15 mouse cellular contexts compared by ENCODE assay signal in the genomic region with DNA sequence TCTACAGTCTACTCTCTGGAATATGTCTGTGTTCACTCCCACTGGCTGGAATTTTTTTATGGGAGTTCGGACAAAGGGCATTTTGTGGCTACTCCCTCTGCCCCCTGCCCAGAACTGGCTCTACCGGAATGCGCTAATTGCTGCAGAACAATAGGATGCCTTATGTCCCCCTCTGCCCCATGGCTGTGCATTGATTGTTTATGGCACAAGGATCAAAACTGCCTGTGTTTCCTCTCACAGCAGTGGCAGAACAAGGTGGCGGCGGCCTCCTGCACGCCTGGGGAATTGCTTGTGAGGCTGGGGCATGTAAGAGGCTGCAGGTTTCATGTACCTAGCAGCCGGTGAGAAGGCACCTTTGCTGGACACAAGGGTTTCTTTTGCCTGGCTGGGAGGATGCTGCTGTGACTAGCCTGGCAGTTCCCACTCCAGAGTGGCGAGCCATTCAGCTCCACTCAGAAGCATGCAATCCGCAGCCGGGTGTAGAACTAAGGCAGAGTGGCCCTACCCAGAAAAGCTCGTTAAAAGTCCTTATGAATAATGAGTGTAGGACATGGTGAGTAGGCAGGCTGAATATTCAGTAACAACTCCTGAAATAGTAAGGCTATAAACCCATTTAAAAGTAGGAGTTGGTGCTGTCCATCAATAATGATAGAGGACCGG. TPM values are rescaled to one million over a fixed set of nuclear protein-coding genes. Genes with fewer than 3 reads are reported as not detected.
DNase-seq lines count a peak whose midpoint lies in the region; ATAC-seq and TF ChIP-seq lines count a peak whose summit lies in the region.
"Had no signal": no experiment of that assay in that cellular context is flagged by ENCODE, and none has a peak within 500 bp of the region (broad histone marks: within the 10 kb centered on the region; RNA-seq: fewer than 3 reads in every experiment).

No protein-coding gene starts in this region.

- ATAC-seq in forebrain, postnatal 0 days: no peak
- no peak for ATAC-seq in kidney, postnatal 0 days (replicated peaks; ENCODE audit: low FRiP score, low read depth)
- ATAC-seq in embryonic facial prominence, embryonic 14.5 days (ENCODE audit: low read depth): peak; percentile 47; the same call in 1 of the 2 replicates
- ATAC-seq: activated CD4-positive, CD25-positive, alpha-beta regulatory T cell, adult 4 months had no signal

- DNase-seq in forebrain, embryonic 10.5 days (ENCODE audit: extremely low spot score, low spot score): peak; percentile 23
- DNase-seq in forebrain, postnatal 0 days: no peak
- peak; percentile 14 for DNase-seq in kidney, postnatal 0 days (ENCODE audit: low spot score)
- no peak for DNase-seq in kidney, adult 18-20 months
- DNase-seq in embryonic facial prominence, embryonic 14.5 days (ENCODE audit: low spot score): peak; percentile 69
- DNase-seq in mesoderm, embryonic 11.5 days (ENCODE audit: low read depth, low spot score): peak; percentile 66
- no peak for DNase-seq in right cerebral cortex, adult 2 months (ENCODE audit: low spot score in 2 of 2)
- DNase-seq in testis, postnatal 10 days (ENCODE audit: low spot score): no peak
- DNase-seq: cerebellum, postnatal 14 days; kidney, postnatal 36 days had no signal

- no peak for TF ChIP-seq CTCF in forebrain, postnatal 0 days (IDR thresholded peaks at IDR 0.05; ENCODE audit: low read depth)
- TF ChIP-seq CTCF in kidney, postnatal 0 days (IDR thresholded peaks at IDR 0.05; ENCODE audit: low read depth): no peak

- H3K4me1 ChIP-seq in forebrain, embryonic 10.5 days: peaks cover 14% of the 10 kb centered on the region
- no peaks in the 10 kb centered on the region for H3K4me1 ChIP-seq in forebrain, postnatal 0 days (ENCODE audit: insufficient read depth)
- H3K4me1 ChIP-seq in kidney, postnatal 0 days (replicated peaks; ENCODE audit: insufficient read depth, low read length): no peaks in the 10 kb centered on the region; the same call in 1 of the 2 replicates
- peaks cover 2% of the 10 kb centered on the region; the same call in 1 of the 2 replicates for H3K4me1 ChIP-seq in embryonic facial prominence, embryonic 14.5 days (ENCODE audit: control insufficient read depth, insufficient read depth, low read length)
- H3K4me1 ChIP-seq: liver, embryonic 15.5 days had no signal

- H3K27ac ChIP-seq in forebrain, embryonic 10.5 days: peak overlapping the region; percentile 77
- no peak overlapping the region for H3K27ac ChIP-seq in forebrain, postnatal 0 days (ENCODE audit: low read depth, low read length)
- H3K27ac ChIP-seq in kidney, postnatal 0 days: no peak overlapping the region
- no peak overlapping the region for H3K27ac ChIP-seq in embryonic facial prominence, embryonic 14.5 days (replicated peaks; ENCODE audit: low read depth, low read length)
- H3K27ac ChIP-seq: liver, embryonic 15.5 days had no signal

- H3K4me3 ChIP-seq in forebrain, embryonic 10.5 days: no peak overlapping the region
- no peak overlapping the region for H3K4me3 ChIP-seq in forebrain, postnatal 0 days (ENCODE audit: low read depth, low read length)
- no peak overlapping the region for H3K4me3 ChIP-seq in kidney, postnatal 0 days (replicated peaks; ENCODE audit: low read depth, low read length)
- no peak overlapping the region for H3K4me3 ChIP-seq in embryonic facial prominence, embryonic 14.5 days (ENCODE audit: low read depth, low read length)
- H3K4me3 ChIP-seq: liver, embryonic 15.5 days had no signal

- 42% methylated on average over 12 of the region's 12 CpGs for WGBS in forebrain, embryonic 10.5 days
- WGBS in forebrain, postnatal 0 days: 27% methylated on average over 12 of the region's 12 CpGs
- WGBS in kidney, postnatal 0 days: 35% methylated on average over 12 of the region's 12 CpGs
- 46% methylated on average over 12 of the region's 12 CpGs for WGBS in embryonic facial prominence, embryonic 14.5 days

- no peak overlapping the region for H3K4me2 ChIP-seq in forebrain, postnatal 0 days (ENCODE audit: low read depth)
- no peak overlapping the region for H3K4me2 ChIP-seq in kidney, postnatal 0 days (ENCODE audit: low read length)
- H3K4me2 ChIP-seq in embryonic facial prominence, embryonic 14.5 days (ENCODE audit: low read depth, low read length): no peak overlapping the region
- H3K4me2 ChIP-seq: liver, embryonic 15.5 days had no signal

- H3K27me3 ChIP-seq in forebrain, embryonic 10.5 days (ENCODE audit: poor library complexity, severe bottlenecking): no peaks in the 10 kb centered on the region
- peaks cover 3% of the 10 kb centered on the region; the same call in 1 of the 2 replicates for H3K27me3 ChIP-seq in forebrain, postnatal 0 days (ENCODE audit: insufficient read depth, low read length)
- H3K27me3 ChIP-seq in kidney, postnatal 0 days (ENCODE audit: insufficient read depth, low read length): no peaks in the 10 kb centered on the region
- H3K27me3 ChIP-seq in embryonic facial prominence, embryonic 14.5 days (replicated peaks; ENCODE audit: control insufficient read depth, insufficient read depth, low read length): no peaks in the 10 kb centered on the region
- H3K27me3 ChIP-seq: liver, embryonic 15.5 days had no signal

- H3K36me3 ChIP-seq in forebrain, embryonic 10.5 days (replicated peaks): no peaks in the 10 kb centered on the region
- no peaks in the 10 kb centered on the region for H3K36me3 ChIP-seq in forebrain, postnatal 0 days (ENCODE audit: insufficient read depth)
- H3K36me3 ChIP-seq in kidney, postnatal 0 days (ENCODE audit: insufficient read depth, low read length): no peaks in the 10 kb centered on the region
- no peaks in the 10 kb centered on the region for H3K36me3 ChIP-seq in embryonic facial prominence, embryonic 14.5 days (ENCODE audit: control insufficient read depth, insufficient read depth, low read length)
- H3K36me3 ChIP-seq: liver, embryonic 15.5 days had no signal

- no peaks in the 10 kb centered on the region for H3K9me3 ChIP-seq in forebrain, embryonic 10.5 days
- no peaks in the 10 kb centered on the region for H3K9me3 ChIP-seq in forebrain, postnatal 0 days (ENCODE audit: low read length)
- no peaks in the 10 kb centered on the region for H3K9me3 ChIP-seq in kidney, postnatal 0 days (replicated peaks; ENCODE audit: low read length)
- H3K9me3 ChIP-seq in embryonic facial prominence, embryonic 14.5 days (ENCODE audit: control insufficient read depth, low read length): no peaks in the 10 kb centered on the region
- H3K9me3 ChIP-seq: liver, embryonic 15.5 days had no signal

- H3K9ac ChIP-seq in forebrain, postnatal 0 days: no peak overlapping the region
- H3K9ac ChIP-seq in kidney, postnatal 0 days (ENCODE audit: low read depth, low read length): no peak overlapping the region
- no peak overlapping the region for H3K9ac ChIP-seq in embryonic facial prominence, embryonic 14.5 days (ENCODE audit: low read depth, low read length)
- H3K9ac ChIP-seq: liver, embryonic 15.5 days had no signal

RNA-seq across cellular contexts. Expression of a gene that starts 21.3 kb away (rescaled TPM):
- polyA plus RNA-seq in forebrain, embryonic 10.5 days (2016; fragmentation: Nextera tagmentation; extraction: Ambion mirVana): not detected in 2 replicates
- 0.19 TPM in 1 of 2 replicates, not detected in the other for total RNA-seq in forebrain, postnatal 0 days (2014; rRNA removed)
- polyA plus RNA-seq in forebrain, postnatal 0 days (2015; fragmentation: Nextera tagmentation; extraction: Ambion mirVana): 0.17 and 0.20 TPM in 2 replicates
- polyA plus RNA-seq in kidney, postnatal 0 days (2015; fragmentation: Nextera tagmentation; extraction: Ambion mirVana): not detected in 2 replicates
- polyA plus RNA-seq in embryonic facial prominence, embryonic 14.5 days (2014; fragmentation: Nextera tagmentation; extraction: Ambion mirVana): 0.10 TPM in 1 of 2 replicates, not detected in the other
- total RNA-seq: gastrocnemius, postnatal 4 days; hematopoietic stem cell, adult 5-6 weeks; left cerebral cortex, adult 18-20 months had no signal
- polyA plus RNA-seq: activated CD4-positive, CD25-positive, alpha-beta regulatory T cell, adult 4 months; liver, embryonic 15.5 days had no signal

Comparison
In these comparisons a context has a peak if more than half of its experiments do, and no peak if none do; other contexts are left out.
1. DNase-seq: peak in forebrain, embryonic 10.5 days (single experiment), kidney, postnatal 0 days (single experiment), embryonic facial prominence, embryonic 14.5 days (single experiment) and mesoderm, embryonic 11.5 days (single experiment); none in forebrain, postnatal 0 days (single experiment), kidney, adult 18-20 months (single experiment), right cerebral cortex, adult 2 months (0 of 2) and testis, postnatal 10 days (single experiment).